Comparison of ENCODE assay signal across 8 mouse cellular contexts in the genomic region with DNA sequence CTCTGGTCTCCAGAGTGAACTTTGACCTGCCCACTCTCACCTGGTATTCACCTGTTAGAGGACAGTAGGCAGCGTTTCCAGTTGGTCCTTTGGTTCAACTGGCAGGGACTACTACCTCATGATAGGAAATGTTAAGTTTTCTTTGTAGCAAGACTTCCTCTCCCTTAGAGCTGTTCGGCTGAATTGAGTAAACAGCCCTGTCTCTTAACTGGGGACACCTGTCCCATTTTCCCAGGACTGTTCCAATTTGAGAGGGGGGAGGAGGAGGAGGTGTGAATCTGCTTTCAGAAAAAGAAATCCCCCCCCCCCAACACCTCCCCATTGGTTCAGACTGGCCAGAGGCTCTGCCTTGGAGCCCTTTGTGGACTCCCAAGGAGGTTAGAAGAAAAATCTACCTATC. TPM values are rescaled to one million over a fixed set of nuclear protein-coding genes. Genes with fewer than 3 reads are reported as not detected.
DNase-seq lines count a peak whose midpoint lies in the region; ATAC-seq and TF ChIP-seq lines count a peak whose summit lies in the region.

No protein-coding gene starts in this region.

- DNase-seq in left cerebral cortex, adult 18-20 months (ENCODE audit: low spot score in 2 of 2), result peak; percentile 28 to 31
- no peak for DNase-seq in left cerebral cortex, postnatal 10 days (ENCODE audit: extremely low spot score in 1 of 2, low spot score in 2 of 2)
- no peak for DNase-seq in embryonic facial prominence, embryonic 11.5 days (ENCODE audit: low spot score)
- DNase-seq in midbrain, postnatal 0 days (ENCODE audit: low spot score), result no peak
- no peak for DNase-seq in layer of hippocampus, adult 9-11 months
- no peak for DNase-seq in heart, postnatal 10 days
- no peak for DNase-seq in natural killer cell, adult 2 months (ENCODE audit: low spot score in 2 of 2)

- H3K36me3 ChIP-seq in embryonic facial prominence, embryonic 11.5 days (replicated peaks; ENCODE audit: control insufficient read depth, insufficient read depth, low read depth, low read length), result no peaks in the 10 kb centered on the region
- no peaks in the 10 kb centered on the region for H3K36me3 ChIP-seq in hindbrain, embryonic 15.5 days
- no peaks in the 10 kb centered on the region for H3K36me3 ChIP-seq in midbrain, postnatal 0 days (ENCODE audit: insufficient read depth, low read length)

- no peak for ATAC-seq in embryonic facial prominence, embryonic 11.5 days (replicated peaks; ENCODE audit: insufficient number of reproducible peaks, low FRiP score, low TSS enrichment, low read depth)
- ATAC-seq in hindbrain, embryonic 15.5 days (ENCODE audit: low FRiP score, low read depth), result no peak
- ATAC-seq in midbrain, postnatal 0 days (ENCODE audit: low FRiP score), result no peak

- 19% methylated on average over 2 of the region's 2 CpGs for WGBS in embryonic facial prominence, embryonic 11.5 days
- WGBS in hindbrain, embryonic 15.5 days, result 34% methylated on average over 2 of the region's 2 CpGs
- 40% methylated on average over 2 of the region's 2 CpGs for WGBS in midbrain, postnatal 0 days

- H3K27ac ChIP-seq in embryonic facial prominence, embryonic 11.5 days (replicated peaks; ENCODE audit: low read depth, low read length), result no peak overlapping the region
- no peak overlapping the region for H3K27ac ChIP-seq in hindbrain, embryonic 15.5 days (replicated peaks)
- no peak overlapping the region for H3K27ac ChIP-seq in midbrain, postnatal 0 days (ENCODE audit: low read depth, low read length)

- H3K4me1 ChIP-seq in embryonic facial prominence, embryonic 11.5 days (ENCODE audit: control insufficient read depth, insufficient read depth, low read length), result peaks cover 4% of the 10 kb centered on the region; the same call in 1 of the 2 replicates
- H3K4me1 ChIP-seq in hindbrain, embryonic 15.5 days (replicated peaks), result peaks cover 24% of the 10 kb centered on the region
- H3K4me1 ChIP-seq in midbrain, postnatal 0 days (ENCODE audit: insufficient read depth, low read length), result peaks cover 3% of the 10 kb centered on the region; the same call in 1 of the 2 replicates

- no peaks in the 10 kb centered on the region for H3K9me3 ChIP-seq in embryonic facial prominence, embryonic 11.5 days (replicated peaks; ENCODE audit: control insufficient read depth, low read length)
- H3K9me3 ChIP-seq in hindbrain, embryonic 15.5 days, result no peaks in the 10 kb centered on the region
- no peaks in the 10 kb centered on the region for H3K9me3 ChIP-seq in midbrain, postnatal 0 days (ENCODE audit: low read length)

- intact Hi-C loops in left cerebral cortex, postnatal 10 days (cut with DNase I), result loop anchor here (2.0 to 10.0 kb wide), 3 partner anchors 55 to 261 kb away; no protein-coding TSS in a partner anchor
- intact Hi-C loops in heart, postnatal 10 days (cut with DNase I), result loop anchor here (10.0 kb wide), 1 partner anchor 261 kb away; no protein-coding TSS in a partner anchor

- no peak overlapping the region for H3K4me3 ChIP-seq in embryonic facial prominence, embryonic 11.5 days (ENCODE audit: low read depth, low read length)
- H3K4me3 ChIP-seq in hindbrain, embryonic 15.5 days, result peak overlapping the region; percentile 75
- H3K4me3 ChIP-seq in midbrain, postnatal 0 days (ENCODE audit: low read depth, low read length), result peak overlapping the region; percentile 72; the same call in 1 of the 2 replicates

- peak overlapping the region; percentile 99; the same call in 1 of the 2 replicates for H3K4me2 ChIP-seq in embryonic facial prominence, embryonic 11.5 days (ENCODE audit: low read depth, low read length)
- peak overlapping the region; percentile 98 for H3K4me2 ChIP-seq in hindbrain, embryonic 15.5 days
- H3K4me2 ChIP-seq in midbrain, postnatal 0 days (ENCODE audit: low read depth, low read length, poor library complexity, severe bottlenecking), result peak overlapping the region; percentile 73

- no peak overlapping the region for H3K9ac ChIP-seq in embryonic facial prominence, embryonic 11.5 days (replicated peaks; ENCODE audit: low read length)
- no peak overlapping the region for H3K9ac ChIP-seq in hindbrain, embryonic 15.5 days
- no peak overlapping the region for H3K9ac ChIP-seq in midbrain, postnatal 0 days (replicated peaks; ENCODE audit: low read length, poor library complexity, severe bottlenecking)

- no peak for TF ChIP-seq CTCF in midbrain, postnatal 0 days (IDR thresholded peaks at IDR 0.05)

- peaks cover 20% of the 10 kb centered on the region for H3K27me3 ChIP-seq in embryonic facial prominence, embryonic 11.5 days (ENCODE audit: control insufficient read depth, insufficient read depth, low read length)
- no peaks in the 10 kb centered on the region for H3K27me3 ChIP-seq in hindbrain, embryonic 15.5 days
- no peaks in the 10 kb centered on the region for H3K27me3 ChIP-seq in midbrain, postnatal 0 days (ENCODE audit: insufficient read depth, low read length)

RNA-seq across cellular contexts. Expression of a gene that starts 1.2 kb away (rescaled TPM):
- total RNA-seq in left cerebral cortex, adult 18-20 months (2021), result 100 to 1,000 TPM; 118 to 141 TPM
- total RNA-seq in left cerebral cortex, postnatal 10 days (2021), result 100 to 1,000 TPM in 1 of 2 experiments, 10 to 100 TPM in 1; 99.2 to 101 TPM
- 0.94 and 1.0 TPM in 2 replicates for polyA plus RNA-seq in embryonic facial prominence, embryonic 11.5 days (2014; fragmentation: Nextera tagmentation; extraction: Ambion mirVana)
- 6.5 and 7.4 TPM in 2 replicates for polyA plus RNA-seq in hindbrain, embryonic 15.5 days (2015; fragmentation: Nextera tagmentation; extraction: Ambion mirVana)
- 20.9 and 21.3 TPM in 2 replicates for total RNA-seq in midbrain, postnatal 0 days (2014; rRNA removed)
- polyA plus RNA-seq in midbrain, postnatal 0 days (2015; fragmentation: Nextera tagmentation; extraction: Ambion mirVana), result 6.7 and 8.0 TPM in 2 replicates
- total RNA-seq in heart, postnatal 10 days (2021), result 1 to 10 TPM; 4.3 to 7.5 TPM

Comparison
In these comparisons a context has a peak if more than half of its experiments do, and no peak if none do; other contexts are left out.
1. DNase-seq: peak in left cerebral cortex, adult 18-20 months (2 of 2); none in left cerebral cortex, postnatal 10 days (0 of 2), embryonic facial prominence, embryonic 11.5 days (single experiment), midbrain, postnatal 0 days (single experiment), layer of hippocampus, adult 9-11 months (single experiment), heart, postnatal 10 days (0 of 2) and natural killer cell, adult 2 months (0 of 2).
2. Peak in every context shown above with its lines, with median percentiles within 50 percentile points of each other: H3K4me2 ChIP-seq.